Mouse (Mus musculus) B cell, adult (primary cell): ENCODE results near the gene Tcea3. TPM values are rescaled to one million over a fixed set of nuclear protein-coding genes. Genes with fewer than 3 reads are reported as not detected.

Source experiments
- total RNA-seq: library from RNA; stranded (reverse); gene quantifications from 4 replicates; pipeline ENCODE4 v1.2.4, GENCODE M21; 2023; ENCODE audit not compliant: inconsistent age

Gene Tcea3
- 3.5 to 7.2 TPM (median 5.3 TPM) in 4 replicates for total RNA-seq

GRCm38 (mm10) chr4:136247729-136248463 lies at the start of gene Tcea3:
Gene Tcea3, plus strand, starts transcription at chr4:136247729.

GRCm38 (mm10) chr4:136206033-136206893 lies 41.3 kb upstream of the Tcea3 start, which contains the start of gene Asap3:
Gene Asap3, plus strand, starts transcription at chr4:136206365.

GRCm38 (mm10) chr4:136284455-136284854 lies 36.9 kb downstream of the Tcea3 start, which contains the start of gene Zfp46:
Gene Zfp46, plus strand, starts transcription at chr4:136284683.

GRCm38 (mm10) chr4:136310229-136311041 lies 62.9 kb downstream of the Tcea3 start, which contains the start of gene Hnrnpr:
Gene Hnrnpr, plus strand, starts transcription at chr4:136310942.

Other genes with a start within 250 kb of the Tcea3 start
- 40.5 to 41.9 TPM (median 41.1 TPM) in 4 replicates for gene Eloa, start 226.0 kb upstream of the Tcea3 start, total RNA-seq
- gene Rpl11, start 194.3 kb upstream of the Tcea3 start, total RNA-seq = 767 to 937 TPM (median 907 TPM) in 4 replicates
- 31.6 to 47.3 TPM (median 36.7 TPM) in 4 replicates for gene Id3, start 104.2 kb upstream of the Tcea3 start, total RNA-seq
- gene E2f2, start 75.3 kb upstream of the Tcea3 start, total RNA-seq = 23.1 to 35.9 TPM (median 31.1 TPM) in 4 replicates
- gene Asap3, start 41.4 kb upstream of the Tcea3 start, total RNA-seq = 0.39 to 0.83 TPM (median 0.53 TPM) in 4 replicates
- gene Zfp46, start 37.0 kb downstream of the Tcea3 start, total RNA-seq = 10.0 to 10.4 TPM (median 10.3 TPM) in 4 replicates
- gene Hnrnpr, start 63.2 kb downstream of the Tcea3 start, total RNA-seq = 118 to 126 TPM (median 122 TPM) in 4 replicates
- not detected in 4 replicates for gene Htr1d, start 175.8 kb downstream of the Tcea3 start, total RNA-seq
- not detected in 4 replicates for gene 6030445D17Rik, start 214.5 kb downstream of the Tcea3 start, total RNA-seq
- gene Luzp1, start 222.0 kb downstream of the Tcea3 start, total RNA-seq = 0.90 to 3.4 TPM (median 1.6 TPM) in 4 replicates